Mouse (Mus musculus) adrenal gland, postnatal 14 days (tissue): ENCODE measurements around the gene Hist1h2bg. TPM values are rescaled to one million over a fixed set of nuclear protein-coding genes. Genes with fewer than 3 reads are reported as not detected.

Source experiments
- DNase-seq: peaks from one replicate; pipeline ENCODE4 v3.0.0; 2021; ENCODE audit warnings: mixed read lengths
- microRNA-seq, 2 experiments: library from miRNA; unstranded; fragments of <30 nt; microRNA quantifications; one replicate each; pipeline ENCODE4 v1.2.0; 2021
- total RNA-seq: library from RNA; stranded (reverse); gene quantifications from 2 replicates; pipeline ENCODE4 v1.2.3, GENCODE M21; 2021

Hist1h2bg gene
- total RNA-seq, 1 experiment from 2014 or later: 319 TPM

DNA sequence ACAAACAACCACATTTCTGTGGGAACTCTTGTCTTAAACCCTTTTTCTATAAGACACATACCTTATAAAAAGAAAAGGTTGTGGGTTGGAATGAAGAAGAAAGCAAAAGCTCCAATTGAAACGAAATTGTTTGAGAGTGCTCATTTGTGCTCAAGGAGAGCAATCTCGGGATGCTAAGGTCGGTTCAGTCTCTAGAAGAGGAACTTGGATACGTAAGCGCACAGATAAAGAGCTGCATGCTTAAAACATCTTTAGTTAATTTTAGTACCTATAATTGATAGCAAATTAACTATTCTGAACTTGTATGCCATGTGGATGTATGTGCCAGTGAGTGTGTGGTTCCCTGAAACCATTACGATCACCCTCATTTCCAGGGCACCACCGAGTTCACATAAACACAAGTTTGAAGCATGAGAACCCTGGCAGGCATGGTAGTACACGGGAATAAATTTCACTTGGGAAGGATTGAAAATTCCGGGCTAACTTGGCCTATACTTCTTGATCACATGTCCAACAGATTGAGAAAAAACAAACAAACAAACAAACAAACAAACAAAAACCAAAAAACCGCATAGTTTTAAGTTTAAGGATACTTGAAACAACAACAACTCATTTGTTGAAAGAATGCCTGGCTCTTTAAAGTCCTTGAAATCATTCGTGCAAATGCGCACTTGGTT, 49.0 kb downstream of the Hist1h2bg start:
- no peak for DNase-seq

DNA sequence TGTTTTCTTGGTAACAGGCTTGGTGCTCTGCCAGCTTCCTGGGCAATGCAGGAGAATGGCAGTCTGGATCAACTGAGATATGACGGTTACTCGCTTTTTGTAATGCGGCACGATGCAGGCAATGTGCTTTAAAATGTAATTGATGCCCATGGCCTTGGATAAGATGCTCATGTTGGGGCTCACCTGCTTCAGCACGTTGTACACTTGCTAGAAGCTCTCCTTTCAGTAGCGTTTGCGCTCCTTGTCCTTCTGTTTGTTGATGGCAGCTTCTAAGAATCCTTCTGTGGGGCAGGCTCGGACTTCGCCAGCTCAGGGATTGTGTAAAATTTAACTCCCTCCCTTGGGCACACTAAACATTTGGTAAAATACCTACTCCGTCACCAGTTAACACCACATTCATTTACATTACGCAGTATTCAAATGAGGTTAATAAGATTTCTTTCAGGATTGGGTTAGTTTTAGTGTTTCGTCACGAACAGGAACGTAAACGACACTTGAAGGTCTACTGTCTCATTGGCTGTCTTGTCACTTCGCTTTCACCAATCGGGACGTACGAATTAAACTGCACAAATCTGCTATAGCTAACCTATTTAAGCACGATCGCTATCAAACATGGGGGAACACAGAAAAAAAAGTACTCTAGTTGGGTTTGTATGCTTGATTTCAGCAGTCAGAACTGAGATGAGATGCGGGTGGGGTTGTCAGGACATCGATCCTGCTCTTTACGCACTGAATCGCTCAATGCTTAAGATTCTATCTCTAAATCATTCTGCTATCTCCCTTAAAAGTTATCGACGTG, 49.7 kb downstream of the Hist1h2bg start, which contains the start of gene Hist1h2be:
Gene Hist1h2be (minus strand): TSS at position 392 of the 799 bp plus-strand sequence.
- DNase-seq: peak; percentile 86

Small RNAs within 50 kb of the gene (microRNA-seq; reads per million reads assigned to microRNA genes)
- gene Gm44297: 0 to 0.43 reads per million in 2 experiments
- gene Gm44359: 0 reads per million in 2 experiments
- gene Gm44394: 0 to 0.38 reads per million in 2 experiments

Other genes starting within 250 kb of the Hist1h2bg start
- gene Zfp322a, start 202.2 kb upstream of the Hist1h2bg start, total RNA-seq: 20.6 and 26.1 TPM in 2 replicates
- gene Abt1, start 147.5 kb upstream of the Hist1h2bg start, total RNA-seq: 5.9 and 6.3 TPM in 2 replicates
- 0.19 TPM in 1 of 2 replicates, not detected in the other for gene Btn1a1, start 105.5 kb upstream of the Hist1h2bg start, total RNA-seq
- not detected in 2 replicates for gene Btn2a2, start 82.5 kb upstream of the Hist1h2bg start, total RNA-seq
- 699 and 771 TPM in 2 replicates for gene Hist1h4h, start 40.3 kb upstream of the Hist1h2bg start, total RNA-seq
- gene Hist1h2af, start 37.5 kb upstream of the Hist1h2bg start, total RNA-seq: 182 and 192 TPM in 2 replicates
- gene Hist1h3g, start 36.0 kb upstream of the Hist1h2bg start, total RNA-seq: 64.2 and 80.0 TPM in 2 replicates
- gene Hist1h2bh, start 28.0 kb upstream of the Hist1h2bg start, total RNA-seq: 18.0 and 26.2 TPM in 2 replicates
- gene Hist1h3f, start 27.3 kb upstream of the Hist1h2bg start, total RNA-seq: 72.3 and 84.2 TPM in 2 replicates
- 307 and 382 TPM in 2 replicates for gene Hist1h4f, start 19.7 kb upstream of the Hist1h2bg start, total RNA-seq
- gene Hist1h1d, start 18.1 kb upstream of the Hist1h2bg start, total RNA-seq: 19.2 and 24.2 TPM in 2 replicates
- gene Hist1h3e, start 9.0 kb upstream of the Hist1h2bg start, total RNA-seq: 184 TPM in 2 replicates
- gene Hist1h2ae, start 176 bp upstream of the Hist1h2bg start, total RNA-seq: 28.8 and 36.1 TPM in 2 replicates
- 127 and 167 TPM in 2 replicates for gene Hist1h2bf, start 2.8 kb downstream of the Hist1h2bg start, total RNA-seq
- gene Hist1h2ad, start 3.0 kb downstream of the Hist1h2bg start, total RNA-seq: 12.6 and 14.1 TPM in 2 replicates
- 27.2 and 39.2 TPM in 2 replicates for gene Hist1h3d, start 4.4 kb downstream of the Hist1h2bg start, total RNA-seq
- gene Hist1h4d, start 10.2 kb downstream of the Hist1h2bg start, total RNA-seq: 250 and 265 TPM in 2 replicates
- gene Hist1h2be, start 49.7 kb downstream of the Hist1h2bg start, total RNA-seq: 22.3 and 25.1 TPM in 2 replicates
- gene Hist1h1e, start 51.2 kb downstream of the Hist1h2bg start, total RNA-seq: 139 and 157 TPM in 2 replicates
- gene Hist1h2ac, start 112.6 kb downstream of the Hist1h2bg start, total RNA-seq: 6.6 and 8.0 TPM in 2 replicates
- 84.6 and 133 TPM in 2 replicates for gene Hist1h2bc, start 112.8 kb downstream of the Hist1h2bg start, total RNA-seq
- 0.37 and 0.83 TPM in 2 replicates for gene Hist1h1t, start 124.4 kb downstream of the Hist1h2bg start, total RNA-seq
- 161 and 165 TPM in 2 replicates for gene Hist1h4c, start 127.1 kb downstream of the Hist1h2bg start, total RNA-seq
- gene Hfe, start 139.5 kb downstream of the Hist1h2bg start, total RNA-seq: 29.0 and 39.1 TPM in 2 replicates
- gene Hist1h1c, start 167.4 kb downstream of the Hist1h2bg start, total RNA-seq: 300 and 304 TPM in 2 replicates
- 82.5 and 109 TPM in 2 replicates for gene Hist1h3c, start 174.2 kb downstream of the Hist1h2bg start, total RNA-seq
- 125 and 171 TPM in 2 replicates for gene Hist1h2bb, start 175.3 kb downstream of the Hist1h2bg start, total RNA-seq
- gene Hist1h2ab, start 179.7 kb downstream of the Hist1h2bg start, total RNA-seq: 157 and 198 TPM in 2 replicates
- gene Hist1h3b, start 180.9 kb downstream of the Hist1h2bg start, total RNA-seq: 247 and 351 TPM in 2 replicates
- 217 and 308 TPM in 2 replicates for gene Hist1h4b, start 185.6 kb downstream of the Hist1h2bg start, total RNA-seq
- gene Hist1h4a, start 189.8 kb downstream of the Hist1h2bg start, total RNA-seq: 164 and 198 TPM in 2 replicates
- gene Hist1h3a, start 191.0 kb downstream of the Hist1h2bg start, total RNA-seq: 183 and 216 TPM in 2 replicates
- gene Hist1h1a, start 192.3 kb downstream of the Hist1h2bg start, total RNA-seq: 172 and 219 TPM in 2 replicates
- not detected in 2 replicates for gene Trim38, start 198.5 kb downstream of the Hist1h2bg start, total RNA-seq
- 0.68 and 12.9 TPM in 2 replicates for gene Slc17a2, start 235.6 kb downstream of the Hist1h2bg start, total RNA-seq